Mouse (Mus musculus) CH12.LX (cell line): Measurements from ENCODE around the gene Gm15737. TPM values are rescaled to one million over a fixed set of nuclear protein-coding genes. Genes with fewer than 3 reads are reported as not detected.

Source experiments
- DNase-seq: peaks from one replicate; pipeline ENCODE4 v3.0.0-alpha.2; 2013; ENCODE audit errors: extremely low read depth
- H3K27ac ChIP-seq: 2 replicates; pipeline ENCODE4 v1.5.1; 2012; ENCODE audit warnings: low read depth, mild to moderate bottlenecking, control low read depth, moderate library complexity; ENCODE audit not compliant: insufficient read depth
- H3K27me3 ChIP-seq: replicated peaks from 2 replicates; pipeline ENCODE3; 2012; ENCODE audit warnings: inconsistent platforms
- H3K36me3 ChIP-seq, 2 experiments: replicated peaks in 1 of 2; 2 replicates each; pipeline versions ENCODE3 to v1.6.1; 2012; ENCODE audit warnings: inconsistent platforms in 1 of 2, low read length in 1 of 2, mild to moderate bottlenecking in 1 of 2, mixed read lengths in 1 of 2, moderate library complexity in 1 of 2; ENCODE audit not compliant: control insufficient read depth in 1 of 2, insufficient read depth in 1 of 2
- H3K4me1 ChIP-seq, 2 experiments: 2 replicates each; pipeline ENCODE4 v1.6.1; 2012; ENCODE audit warnings: inconsistent platforms in 1 of 2, moderate library complexity in 1 of 2; ENCODE audit not compliant: insufficient read depth in 2 of 2, control insufficient read depth in 1 of 2
- H3K4me2 ChIP-seq: 2 replicates; pipeline ENCODE4 v1.6.1; 2012; ENCODE audit warnings: low read depth, mild to moderate bottlenecking, control low read depth; ENCODE audit not compliant: poor library complexity, insufficient read depth, severe bottlenecking
- H3K4me3 ChIP-seq, 3 experiments: fragments of 150-350 bp in 1 of 3; sonication (generic) in 1 of 3; replicated peaks in 1 of 3; 2 replicates each; pipeline versions ENCODE3 to v1.5.1; 2011 to 2012; ENCODE audit warnings: low read depth in 2 of 3, low read length in 2 of 3, mild to moderate bottlenecking in 2 of 3, moderate library complexity in 2 of 3, control low read depth in 1 of 3, improper control_type of control experiment in 1 of 3, inconsistent platforms in 1 of 3, mixed read lengths in 1 of 3; ENCODE audit not compliant: poor library complexity in 1 of 3
- H3K79me2 ChIP-seq: replicated peaks from 2 replicates; pipeline ENCODE4 v1.6.1; 2012; ENCODE audit warnings: mild to moderate bottlenecking, moderate library complexity; ENCODE audit not compliant: control insufficient read depth, poor library complexity, insufficient read depth, severe bottlenecking; ENCODE audit errors: extremely low read depth
- H3K9ac ChIP-seq: 2 replicates; pipeline ENCODE4 v1.6.1; 2012; ENCODE audit warnings: low read depth, mild to moderate bottlenecking, control low read depth, moderate library complexity; ENCODE audit not compliant: insufficient read depth
- H3K9me3 ChIP-seq: replicated peaks from 2 replicates; pipeline ENCODE3; 2012; ENCODE audit warnings: low read length, inconsistent platforms, mixed read lengths
- CHD1 ChIP-seq: IDR thresholded peaks from 2 replicates; pipeline ENCODE4 v1.6.1; 2012; ENCODE audit warnings: low read depth, low read length, improper control_type of control experiment, inconsistent platforms
- CTCF ChIP-seq, 2 experiments: IDR thresholded peaks in 1 of 2; conservative IDR thresholded peaks in 1 of 2; 2 replicates each; pipeline ENCODE4 v1.5.1; 2011 to 2012; ENCODE audit warnings: low read depth in 2 of 2, low read length in 2 of 2, improper control_type of control experiment in 1 of 2, inconsistent platforms in 1 of 2, mild to moderate bottlenecking in 1 of 2, moderate library complexity in 1 of 2
- E2F4 ChIP-seq: IDR thresholded peaks from 2 replicates; pipeline ENCODE4 v1.6.1; 2011; ENCODE audit warnings: low read depth, low read length, improper control_type of control experiment; ENCODE audit not compliant: insufficient replicate concordance
- ELF1 ChIP-seq: IDR thresholded peaks from 2 replicates; pipeline ENCODE4 v1.6.1; 2014; ENCODE audit warnings: low read depth, mild to moderate bottlenecking, inconsistent platforms, low read length, improper control_type of control experiment
- EP300 ChIP-seq: IDR thresholded peaks from 2 replicates; pipeline ENCODE4 v1.6.1; 2011; ENCODE audit warnings: low read length, improper control_type of control experiment
- HCFC1 ChIP-seq: IDR thresholded peaks from 2 replicates; pipeline ENCODE4 v1.6.1; 2012; ENCODE audit warnings: low read depth, mild to moderate bottlenecking, inconsistent platforms, low read length, improper control_type of control experiment
- IRF4 ChIP-seq: IDR thresholded peaks from 2 replicates; pipeline ENCODE4 v1.6.1; 2014; ENCODE audit warnings: low read depth, mild to moderate bottlenecking, inconsistent platforms, low read length, improper control_type of control experiment
- JUN ChIP-seq: IDR thresholded peaks from 2 replicates; pipeline ENCODE4 v1.6.1; 2011; ENCODE audit warnings: low read depth, mild to moderate bottlenecking, low read length, improper control_type of control experiment, moderate library complexity; ENCODE audit not compliant: insufficient read depth
- JUND ChIP-seq: conservative IDR thresholded peaks from 2 replicates; pipeline ENCODE4 v1.6.1; 2011; ENCODE audit warnings: low read depth, low read length, improper control_type of control experiment
- KAT2A ChIP-seq: IDR thresholded peaks from 2 replicates; pipeline ENCODE4 v1.6.1; 2012; ENCODE audit warnings: low read length, improper control_type of control experiment, inconsistent platforms; ENCODE audit not compliant: insufficient replicate concordance
- MAX ChIP-seq: IDR thresholded peaks from 2 replicates; pipeline ENCODE4 v1.6.1; 2011; ENCODE audit warnings: low read length, improper control_type of control experiment
- MEF2A ChIP-seq: IDR thresholded peaks from 2 replicates; pipeline ENCODE4 v1.6.1; 2014; ENCODE audit warnings: low read depth, mild to moderate bottlenecking, inconsistent platforms, low read length, improper control_type of control experiment, borderline replicate concordance
- NELFE ChIP-seq: IDR thresholded peaks from 2 replicates; pipeline ENCODE4 v1.6.1; 2011; ENCODE audit warnings: low read depth, low read length, improper control_type of control experiment
- NRF1 ChIP-seq: IDR thresholded peaks from 2 replicates; pipeline ENCODE4 v1.6.1; 2014; ENCODE audit warnings: low read depth, mild to moderate bottlenecking, inconsistent platforms, low read length, improper control_type of control experiment, moderate library complexity
- PAX5 ChIP-seq: IDR thresholded peaks from 2 replicates; pipeline ENCODE4 v1.6.1; 2012; ENCODE audit warnings: low read length, inconsistent platforms, mixed read lengths
- RAD21 ChIP-seq: IDR thresholded peaks from 2 replicates; pipeline ENCODE4 v1.6.1; 2011; ENCODE audit warnings: low read depth, mild to moderate bottlenecking, low read length, improper control_type of control experiment, moderate library complexity
- RCOR1 ChIP-seq: conservative IDR thresholded peaks from 2 replicates; pipeline ENCODE4 v1.6.1; 2012; ENCODE audit warnings: low read depth, mild to moderate bottlenecking, inconsistent platforms, low read length, improper control_type of control experiment
- SIN3A ChIP-seq: IDR thresholded peaks from 2 replicates; pipeline ENCODE4 v1.6.1; 2012; ENCODE audit warnings: low read length, improper control_type of control experiment, inconsistent platforms
- SMC3 ChIP-seq: IDR thresholded peaks from 2 replicates; pipeline ENCODE4 v1.6.1; 2011; ENCODE audit warnings: low read depth, low read length, improper control_type of control experiment
- TBP ChIP-seq: conservative IDR thresholded peaks from 2 replicates; pipeline ENCODE4 v1.6.1; 2011; ENCODE audit warnings: low read depth, low read length, improper control_type of control experiment
- TCF12 ChIP-seq: IDR thresholded peaks from 2 replicates; pipeline ENCODE4 v1.6.1; 2014; ENCODE audit warnings: low read depth, mild to moderate bottlenecking, inconsistent platforms, low read length, improper control_type of control experiment
- USF2 ChIP-seq: conservative IDR thresholded peaks from 2 replicates; pipeline ENCODE4 v1.6.1; 2011; ENCODE audit warnings: low read depth, low read length, improper control_type of control experiment
- ZC3H11A ChIP-seq: IDR thresholded peaks from 2 replicates; pipeline ENCODE4 v1.6.1; 2012; ENCODE audit warnings: low read depth, mild to moderate bottlenecking, inconsistent platforms, low read length, improper control_type of control experiment
- ZKSCAN1 ChIP-seq: IDR thresholded peaks from 2 replicates; pipeline ENCODE4 v1.6.1; 2012; ENCODE audit warnings: low read depth, inconsistent platforms, low read length, improper control_type of control experiment, borderline replicate concordance
- ZMIZ1 ChIP-seq: IDR thresholded peaks from 2 replicates; pipeline ENCODE4 v1.6.1; 2012; ENCODE audit warnings: low read depth, mild to moderate bottlenecking, inconsistent platforms, low read length, improper control_type of control experiment
- dilution Hi-C: fragments of 300-500 bp; cut with MboI; formaldehyde crosslinking; loops from 2 replicates; pipeline ENCODE4 v1.14.3; 2020; ENCODE audit warnings: low sequenced_read_pairs; ENCODE audit not compliant: extremely low pct_unique_long_range_greater_than_20kb, extremely low pct_ligation_motif_present
- in situ Hi-C: fragments of 300-500 bp; cut with MboI; formaldehyde crosslinking; loops from 3 replicates; pipeline ENCODE4 v1.14.3; 2019; ENCODE audit warnings: low sequenced_read_pairs, low pct_ligation_motif_present, low pct_unique_long_range_greater_than_20kb, mixed read lengths
- polyA plus RNA-seq: library from polyadenylated mRNA; unstranded; fragments of >175 nt; gene quantifications from 2 replicates; pipeline ENCODE4 v1.2.1, GENCODE M21; 2012; ENCODE audit warnings: low read depth; ENCODE audit not compliant: insufficient read length
- total RNA-seq, 2 experiments: library from RNA; depleted of rRNA; stranded (reverse); fragments of 300-350 nt in 1 of 2; fragments of >200 nt in 1 of 2; gene quantifications; 2 replicates each; pipeline ENCODE4 v1.2.3; 2012 to 2014

The Gm15737 gene
- total and polyA plus RNA-seq, 3 experiments: not detected

DNA sequence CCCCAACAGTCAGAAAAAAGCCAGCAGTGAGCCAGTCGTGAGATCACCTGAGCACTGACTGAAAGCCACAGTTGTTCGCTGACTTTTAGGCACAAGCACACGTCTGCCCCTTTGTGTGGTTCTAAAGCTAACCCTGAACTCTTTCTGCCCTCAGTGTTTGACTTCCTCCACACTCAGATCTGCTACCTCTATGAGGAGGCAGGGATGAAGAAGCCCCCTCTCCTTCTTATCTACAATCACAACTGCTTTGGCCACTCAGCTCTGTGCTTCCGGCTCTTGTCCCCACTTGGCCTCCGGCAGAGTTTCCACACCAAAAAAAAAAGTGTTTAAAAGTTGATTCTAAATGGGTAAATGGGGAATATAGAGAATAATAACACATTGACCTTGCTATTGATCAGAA lies 7.0 kb downstream of the Gm15737 start:
- Histone ChIP-seq H3K79me2 (no peaks in the 10 kb centered on the region), H3K4me2 (no peak overlapping the region), H3K36me3 (no peaks in the 10 kb centered on the region), H3K9ac (no peak overlapping the region), H3K4me3 (no peak overlapping the region), H3K9me3 (peaks cover 71% of the 10 kb centered on the region), H3K27me3 (no peaks in the 10 kb centered on the region), H3K27ac (no peak overlapping the region), H3K4me1 (no peaks in the 10 kb centered on the region)
- TF ChIP-seq EP300 (no peak), E2F4 (no peak), TCF12 (no peak), RAD21 (no peak), ZKSCAN1 (no peak), MEF2A (no peak), ZC3H11A (no peak), SMC3 (no peak), CTCF (conservative IDR thresholded peaks at IDR 0.05 in 1 of 2, IDR thresholded peaks at IDR 0.05 in 1 of 2; ENCODE audit: low read depth in 2 of 2, low read length in 2 of 2) (no peak), USF2 (no peak), JUND (no peak), HCFC1 (no peak), JUN (no peak), CHD1 (no peak), ELF1 (no peak), NRF1 (no peak), MAX (no peak), KAT2A (no peak)
- DNase-seq: no peak
- dilution Hi-C loops (no loop called here), in situ Hi-C loops (no loop called here)

DNA sequence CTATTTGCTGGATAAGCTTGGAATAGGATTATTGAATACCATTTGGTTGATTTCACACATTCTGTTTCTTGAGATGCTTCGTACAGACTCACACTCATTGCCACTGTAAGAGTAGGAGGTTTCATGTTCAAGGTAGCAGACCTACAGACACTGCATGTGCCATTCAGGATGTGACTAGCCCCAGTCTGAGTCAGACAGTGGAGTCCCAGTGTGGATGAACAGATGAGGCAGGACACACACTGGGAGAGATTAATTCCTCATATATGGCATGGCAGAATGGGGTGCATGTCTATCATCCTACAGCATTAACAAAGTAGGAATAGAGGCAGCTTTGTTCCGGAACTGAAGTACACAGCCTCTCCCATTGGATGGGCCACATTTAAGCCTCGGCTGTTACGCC lies 8.1 kb downstream of the Gm15737 start:
- Histone ChIP-seq H3K9ac (no peak overlapping the region), H3K4me1 (no peaks in the 10 kb centered on the region), H3K4me2 (no peak overlapping the region), H3K36me3 (no peaks in the 10 kb centered on the region), H3K27me3 (no peaks in the 10 kb centered on the region), H3K9me3 (peaks cover 71% of the 10 kb centered on the region), H3K79me2 (no peaks in the 10 kb centered on the region), H3K27ac (no peak overlapping the region), H3K4me3 (no peak overlapping the region)
- no peak for DNase-seq
- in situ Hi-C loops: no loop called here
- dilution Hi-C loops: no loop called here
- TF ChIP-seq USF2 (no peak), JUN (no peak), ZMIZ1 (no peak), TCF12 (no peak), TBP (no peak), ELF1 (no peak), NELFE (no peak), IRF4 (no peak), EP300 (no peak), ZKSCAN1 (no peak), RCOR1 (no peak), SIN3A (no peak), PAX5 (no peak), NRF1 (no peak), JUND (no peak)
